Mouse (Mus musculus): ENCODE results near the gene Hist1h2ad. TPM values are rescaled to one million over a fixed set of nuclear protein-coding genes. Genes with fewer than 3 reads are reported as not detected.
"Not testable (repeated sequence)": the region's sequence is repeated elsewhere in the genome, so short reads cannot be mapped to it uniquely, and the experiment has no call there.

Hist1h2ad gene
- polyA plus RNA-seq (2012), result 1.8 and 6.5 TPM in 2 replicates

GRCm38 (mm10) chr13:23573898-23574524 is at the start of gene Hist1h2ad, which contains the start of gene Hist1h2bf:
Gene Hist1h2ad, plus strand, starts transcription at chr13:23574381.
Gene Hist1h2bf, minus strand, starts transcription at chr13:23574196.
- not testable (repeated sequence) for TF ChIP-seq GATA1 (IDR thresholded peaks at IDR 0.05; ENCODE audit: low read length)

- no peak for TF ChIP-seq GATA1 (IDR thresholded peaks at IDR 0.05; ENCODE audit: low read length)
Observed at GRCm38 (mm10) chr13:23524654-23525053, 49.5 kb upstream of the Hist1h2ad start.

DNA sequence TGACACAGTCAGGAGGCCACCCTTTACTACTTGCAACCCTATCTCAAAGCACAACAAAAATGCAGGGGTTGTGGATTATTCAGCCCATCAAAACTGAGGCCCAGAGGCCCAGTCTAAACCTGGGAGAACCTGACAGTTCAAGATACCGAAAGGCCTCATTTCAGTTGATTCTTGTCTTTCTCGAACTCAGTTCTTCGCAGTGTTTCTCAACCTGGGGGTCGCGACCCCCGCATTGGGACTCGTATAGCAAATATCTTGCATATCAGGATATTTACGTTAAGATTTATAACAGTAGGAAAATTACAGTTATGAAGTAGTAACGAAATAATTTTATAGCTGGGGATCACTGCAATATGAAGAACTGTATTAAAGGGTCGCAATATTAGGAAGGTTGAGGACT is 48.3 kb upstream of the Hist1h2ad start:
- no peak for TF ChIP-seq GATA1 (IDR thresholded peaks at IDR 0.05; ENCODE audit: low read length)

- no peak for TF ChIP-seq GATA1 (IDR thresholded peaks at IDR 0.05; ENCODE audit: low read length)
Observed at GRCm38 (mm10) chr13:23526312-23526711, 47.9 kb upstream of the Hist1h2ad start.

DNA sequence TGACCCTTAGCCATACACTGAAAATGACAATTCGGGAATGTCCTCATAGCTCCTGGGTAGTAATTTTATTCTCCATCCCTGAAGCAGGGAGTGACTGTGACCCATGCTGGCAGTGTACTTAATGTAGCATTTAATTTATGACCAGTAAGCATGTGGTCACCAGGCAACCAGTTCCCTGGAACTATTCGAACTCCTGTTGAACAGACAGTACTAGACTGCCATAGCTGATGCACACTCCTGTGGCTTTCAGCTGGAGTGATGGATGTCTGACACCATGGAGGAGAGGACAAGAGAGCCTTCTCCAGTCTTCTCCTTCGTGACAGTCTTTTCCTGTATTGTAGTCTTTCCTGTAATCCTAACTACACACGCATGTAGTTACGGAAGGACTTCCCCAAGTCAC is 45.2 kb upstream of the Hist1h2ad start:
- TF ChIP-seq GATA1 (IDR thresholded peaks at IDR 0.05; ENCODE audit: low read length), result no peak

- TF ChIP-seq GATA1 (IDR thresholded peaks at IDR 0.05; ENCODE audit: low read length), result no peak
Observed at GRCm38 (mm10) chr13:23529480-23530165, 44.6 kb upstream of the Hist1h2ad start.

GRCm38 (mm10) chr13:23530181-23530900 is 43.8 kb upstream of the Hist1h2ad start:
- TF ChIP-seq GATA1 (IDR thresholded peaks at IDR 0.05; ENCODE audit: low read length), result no peak

DNA sequence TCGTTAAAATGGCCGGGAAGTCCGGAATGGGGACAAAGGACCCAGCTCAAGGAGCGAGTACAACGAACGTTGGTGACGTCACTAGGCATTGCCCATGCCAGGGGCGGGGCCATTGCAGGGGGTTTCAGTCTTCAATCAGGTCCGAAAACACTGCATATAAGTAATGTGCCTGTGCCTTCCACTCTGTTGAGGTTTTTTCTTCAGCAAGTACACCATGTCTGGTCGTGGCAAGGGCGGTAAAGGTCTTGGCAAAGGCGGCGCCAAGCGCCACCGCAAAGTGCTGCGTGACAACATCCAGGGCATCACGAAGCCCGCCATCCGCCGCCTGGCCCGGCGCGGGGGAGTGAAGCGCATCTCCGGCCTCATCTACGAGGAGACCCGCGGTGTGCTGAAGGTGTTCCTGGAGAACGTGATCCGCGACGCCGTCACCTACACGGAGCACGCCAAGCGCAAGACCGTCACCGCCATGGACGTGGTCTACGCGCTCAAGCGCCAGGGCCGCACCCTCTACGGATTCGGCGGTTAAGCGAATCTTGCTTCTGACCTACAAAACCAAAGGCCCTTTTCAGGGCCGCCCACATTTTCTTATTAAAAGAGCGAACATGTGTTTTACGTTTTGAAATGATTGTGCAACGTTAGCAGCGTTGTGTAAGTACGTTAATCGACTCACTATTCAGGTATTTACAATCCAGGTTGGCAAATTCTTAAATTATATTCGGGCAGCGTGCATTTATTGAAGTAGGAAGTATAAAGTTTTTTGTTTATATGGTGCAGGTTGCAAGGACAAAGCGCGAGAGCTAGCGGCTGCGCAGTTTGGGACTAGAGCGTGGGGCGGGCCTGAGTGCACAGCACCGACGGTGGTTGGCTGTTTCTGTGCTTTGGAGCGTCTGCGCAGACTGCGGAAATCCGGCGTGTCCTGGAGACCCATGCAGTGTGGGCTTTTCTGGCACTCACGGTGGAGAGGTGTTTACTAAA is 43.0 kb upstream of the Hist1h2ad start, which contains the start of gene Hist1h4h:
TSS of gene Hist1h4h (plus strand) at position 150 of the 975 bp plus-strand sequence.
- no peak for TF ChIP-seq GATA1 (IDR thresholded peaks at IDR 0.05; ENCODE audit: low read length)

- no peak for TF ChIP-seq GATA1 (IDR thresholded peaks at IDR 0.05; ENCODE audit: low read length)
Observed at GRCm38 (mm10) chr13:23532262-23533075, 41.7 kb upstream of the Hist1h2ad start.

DNA sequence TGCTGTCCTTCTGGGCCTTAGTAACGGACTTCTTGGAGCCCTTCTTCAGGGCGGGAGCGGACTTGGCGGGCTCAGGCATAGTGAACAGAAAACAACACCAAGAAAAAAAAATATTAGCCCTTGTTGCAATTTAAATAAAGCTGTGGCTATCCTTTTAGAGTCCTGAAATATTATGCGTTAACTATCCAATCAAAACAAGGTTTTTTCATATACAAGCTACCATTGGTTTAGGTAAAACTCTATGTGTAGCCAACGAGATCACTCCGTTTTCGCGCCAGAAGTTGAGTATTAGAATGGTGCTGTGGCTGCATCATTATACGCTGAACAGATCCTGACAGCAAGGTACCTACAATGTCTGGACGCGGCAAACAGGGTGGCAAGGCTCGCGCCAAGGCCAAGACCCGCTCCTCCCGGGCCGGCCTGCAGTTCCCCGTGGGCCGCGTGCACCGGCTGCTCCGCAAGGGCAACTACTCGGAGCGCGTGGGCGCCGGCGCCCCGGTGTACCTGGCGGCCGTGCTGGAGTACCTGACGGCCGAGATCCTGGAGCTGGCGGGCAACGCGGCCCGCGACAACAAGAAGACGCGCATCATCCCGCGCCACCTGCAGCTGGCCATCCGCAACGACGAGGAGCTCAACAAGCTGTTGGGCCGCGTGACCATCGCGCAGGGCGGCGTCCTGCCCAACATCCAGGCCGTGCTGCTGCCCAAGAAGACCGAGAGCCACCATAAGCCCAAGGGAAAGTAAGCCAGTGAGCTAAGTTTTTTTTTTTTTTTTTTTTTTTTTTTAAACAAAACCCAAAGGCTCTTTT is 40.4 kb upstream of the Hist1h2ad start, which contains the start of gene Hist1h2af:
TSS of gene Hist1h2af (plus strand) at position 347 of the 808 bp plus-strand sequence.
- not testable (repeated sequence) for TF ChIP-seq GATA1 (IDR thresholded peaks at IDR 0.05; ENCODE audit: low read length)

GRCm38 (mm10) chr13:23534368-23535131 is 39.6 kb upstream of the Hist1h2ad start:
- TF ChIP-seq GATA1 (IDR thresholded peaks at IDR 0.05; ENCODE audit: low read length), result no peak
